Mouse (Mus musculus) erythroid progenitor cell, adult 5-6 weeks (primary cell): ENCODE results near the gene Sirt4. TPM values are rescaled to one million over a fixed set of nuclear protein-coding genes. Genes with fewer than 3 reads are reported as not detected.
"Not testable (repeated sequence)": the region's sequence is repeated elsewhere in the genome, so short reads cannot be mapped to it uniquely, and the experiment has no call there.

Experiments used
- ATAC-seq: replicated peaks from 2 replicates; pipeline ENCODE4 v1.8.0; 2016; ENCODE audit warnings: moderate number of reproducible peaks, mild to moderate bottlenecking, moderate TSS enrichment, inconsistent platforms; ENCODE audit not compliant: poor library complexity, low FRiP score, severe bottlenecking
- total RNA-seq, 2 experiments: library from RNA; stranded (forward) in 1 of 2; stranded (reverse) in 1 of 2; fragments of 150-400 nt in 1 of 2; fragments of 186-747, 209-891 nt in 1 of 2; gene quantifications; 2 replicates each; pipeline versions ENCODE4 v1.2.3 to v1.2.4; 2015 to 2017; ENCODE audit warnings: low replicate concordance in 2 of 2

Gene Sirt4
- total RNA-seq, 2 experiments from 2014 or later, result not detected

- no peak for ATAC-seq
Measured at GRCm38 (mm10) chr5:115516081-115516907, 31.8 kb upstream of the Sirt4 start.

- no peak for ATAC-seq
Measured at GRCm38 (mm10) chr5:115514896-115515587, 30.5 kb upstream of the Sirt4 start.

- no peak for ATAC-seq
Measured at GRCm38 (mm10) chr5:115514346-115514745, 29.8 kb upstream of the Sirt4 start.

GRCm38 (mm10) chr5:115513721-115514120, 29.2 kb upstream of the Sirt4 start:
- no peak for ATAC-seq

- no peak for ATAC-seq
Measured at GRCm38 (mm10) chr5:115513246-115513645, 28.7 kb upstream of the Sirt4 start.

GRCm38 (mm10) chr5:115512375-115512774, 27.9 kb upstream of the Sirt4 start:
- no peak for ATAC-seq

- no peak for ATAC-seq
Measured at GRCm38 (mm10) chr5:115509790-115510689, 25.5 kb upstream of the Sirt4 start.

GRCm38 (mm10) chr5:115509321-115509761, 24.8 kb upstream of the Sirt4 start:
- no peak for ATAC-seq

- no peak for ATAC-seq
Measured at GRCm38 (mm10) chr5:115508859-115509147, 24.3 kb upstream of the Sirt4 start.

GRCm38 (mm10) chr5:115507981-115508858, 23.7 kb upstream of the Sirt4 start:
- ATAC-seq, result no peak

GRCm38 (mm10) chr5:115507267-115507980, 22.9 kb upstream of the Sirt4 start:
- no peak for ATAC-seq

- ATAC-seq, result peak; percentile 88
Measured at GRCm38 (mm10) chr5:115506454-115507201, 22.1 kb upstream of the Sirt4 start, which contains the start of gene Pxn. TSS of gene Pxn (plus strand) at chr5:115506676.

- not testable (repeated sequence) for ATAC-seq
Measured at GRCm38 (mm10) chr5:115505617-115506016, 21.1 kb upstream of the Sirt4 start.

GRCm38 (mm10) chr5:115503035-115503434, 18.5 kb upstream of the Sirt4 start:
- ATAC-seq, result no peak

GRCm38 (mm10) chr5:115500383-115500935, 15.9 kb upstream of the Sirt4 start:
- no peak for ATAC-seq

- ATAC-seq, result no peak
Measured at GRCm38 (mm10) chr5:115498307-115499240, 14.0 kb upstream of the Sirt4 start.

GRCm38 (mm10) chr5:115497033-115497432, 12.5 kb upstream of the Sirt4 start:
- no peak for ATAC-seq
